Mouse (Mus musculus) lung, postnatal 10 days (tissue): ENCODE data around the gene Hoxc5.

Experiments
- DNase-seq: peaks from one replicate; pipeline ENCODE4 v3.0.0; 2021

The Hoxc5 gene

GRCm38 (mm10) chr15:102945185-102946077 is 21.8 kb upstream of the Hoxc5 start:
- no peak for DNase-seq

- no peak for DNase-seq
Measured at GRCm38 (mm10) chr15:102947276-102947675, 20.0 kb upstream of the Hoxc5 start.

- no peak for DNase-seq
Measured at GRCm38 (mm10) chr15:102948842-102949241, 18.4 kb upstream of the Hoxc5 start.

GRCm38 (mm10) chr15:102949696-102950095 is 17.5 kb upstream of the Hoxc5 start:
- DNase-seq = no peak

GRCm38 (mm10) chr15:102950877-102951276 is 16.4 kb upstream of the Hoxc5 start:
- no peak for DNase-seq

GRCm38 (mm10) chr15:102953561-102953960 is 13.7 kb upstream of the Hoxc5 start:
- no peak for DNase-seq

- DNase-seq = no peak
Measured at GRCm38 (mm10) chr15:102954192-102955006, 12.8 kb upstream of the Hoxc5 start, which contains the start of gene Hoxc11. Gene Hoxc11, plus strand, starts transcription at chr15:102954427.

- DNase-seq = no peak
Measured at GRCm38 (mm10) chr15:102955007-102955382, 12.2 kb upstream of the Hoxc5 start.

GRCm38 (mm10) chr15:102955833-102956640 is 11.2 kb upstream of the Hoxc5 start:
- DNase-seq = no peak

GRCm38 (mm10) chr15:102956906-102957305 is 10.3 kb upstream of the Hoxc5 start:
- DNase-seq = no peak

GRCm38 (mm10) chr15:102959663-102960191 is 7.5 kb upstream of the Hoxc5 start:
- DNase-seq = no peak

- no peak for DNase-seq
Measured at GRCm38 (mm10) chr15:102961728-102962127, 5.5 kb upstream of the Hoxc5 start.

- DNase-seq = no peak
Measured at GRCm38 (mm10) chr15:102962492-102962891, 4.8 kb upstream of the Hoxc5 start.

GRCm38 (mm10) chr15:102963259-102963658 is 4.0 kb upstream of the Hoxc5 start:
- DNase-seq = no peak

- DNase-seq = peak; percentile 20
Measured at GRCm38 (mm10) chr15:102963671-102964640, 3.3 kb upstream of the Hoxc5 start.

- DNase-seq = no peak
Measured at GRCm38 (mm10) chr15:102965003-102965891, 2.0 kb upstream of the Hoxc5 start.

- DNase-seq = peak; percentile 74
Measured at GRCm38 (mm10) chr15:102965892-102966775, 1.1 kb upstream of the Hoxc5 start.

GRCm38 (mm10) chr15:102966776-102967311 is 399 bp upstream of the Hoxc5 start, which contains the start of gene Hoxc10:
Gene Hoxc10, plus strand, starts transcription at chr15:102966796.
- no peak for DNase-seq
